Mouse (Mus musculus) urinary bladder, postnatal 14 days (tissue): Measurements from ENCODE around the gene Fastkd5.

Source experiments
- DNase-seq: peaks from one replicate; pipeline ENCODE4 v3.0.0; 2021; ENCODE audit warnings: low spot score

Fastkd5 gene

DNA sequence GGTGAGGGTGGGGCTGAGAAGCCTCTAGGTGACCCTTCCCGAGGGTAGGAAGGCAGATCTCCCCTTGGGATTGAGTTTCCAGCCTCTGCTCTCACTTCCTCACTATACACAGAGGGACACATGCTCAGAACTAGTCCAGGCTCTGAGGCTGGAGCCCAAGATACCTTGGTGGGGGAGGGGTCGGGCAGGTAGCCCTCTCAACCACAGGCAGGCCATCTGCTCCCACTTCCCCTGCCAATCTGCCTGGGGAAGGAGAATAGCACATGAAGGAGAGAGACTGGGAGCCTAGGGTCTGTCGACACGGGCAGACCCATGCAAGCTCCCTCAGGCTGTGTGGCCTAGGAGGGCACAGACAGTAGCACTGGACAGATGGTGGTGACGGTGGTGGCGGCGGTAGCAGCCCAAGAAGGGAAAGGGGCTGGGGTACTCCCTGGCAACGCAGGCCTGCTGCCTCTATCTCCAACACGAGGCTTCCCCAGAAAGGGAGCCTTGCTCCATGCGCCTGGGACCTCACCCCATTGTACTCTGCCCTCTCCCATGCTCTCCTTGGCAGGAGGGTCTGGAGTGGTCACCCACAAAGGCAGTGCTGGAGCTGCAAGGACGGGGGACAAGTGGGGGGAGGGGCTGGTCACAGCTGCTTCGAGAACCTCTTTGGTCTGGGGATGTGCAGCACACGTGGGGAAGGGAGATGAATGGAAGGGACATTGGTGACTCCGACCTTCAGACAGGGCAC, 4.3 kb upstream of the Fastkd5 start:
- no peak for DNase-seq

DNA sequence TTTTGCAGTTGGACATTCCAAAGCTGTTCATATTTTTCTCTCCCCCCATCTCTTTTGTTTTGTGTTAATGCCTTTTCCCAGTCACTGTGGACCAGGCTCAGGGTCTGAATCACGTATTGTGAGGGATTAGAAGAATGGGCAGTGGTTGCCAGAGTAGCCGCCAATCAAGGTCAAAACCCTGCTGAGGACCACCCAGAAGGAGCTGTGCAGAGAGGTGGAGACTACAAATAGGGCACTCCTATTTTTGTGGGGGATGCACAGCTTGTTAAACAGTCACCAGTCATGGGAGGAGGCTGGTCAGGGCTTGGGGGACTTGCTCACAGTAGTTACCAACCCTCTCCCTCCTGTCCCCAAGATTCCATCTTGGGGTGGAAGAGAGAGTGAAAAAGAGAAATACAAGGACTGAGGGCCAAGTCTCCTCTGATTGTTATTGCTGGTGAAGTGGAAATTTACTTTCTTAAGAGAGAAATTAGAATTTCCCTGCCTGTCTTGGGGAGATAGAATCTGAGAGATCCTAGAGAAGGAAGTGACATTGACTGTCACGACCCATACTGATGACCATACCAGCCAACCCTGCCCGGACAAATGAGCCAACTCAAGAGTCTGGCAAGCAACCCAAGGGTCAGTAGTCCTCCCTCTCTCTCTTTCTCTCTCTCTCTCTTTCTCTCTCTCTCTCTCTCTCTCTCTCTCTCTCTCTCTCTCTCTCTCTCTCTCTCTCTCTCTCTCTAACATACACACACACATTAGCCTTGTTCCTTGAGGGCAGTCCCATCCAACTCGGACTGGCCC, 3.3 kb upstream of the Fastkd5 start:
- DNase-seq: no peak

- DNase-seq: no peak
Measured at GRCm38 (mm10) chr2:130632416-130632815, 2.6 kb upstream of the Fastkd5 start.

- no peak for DNase-seq
Measured at GRCm38 (mm10) chr2:130629080-130629838, 568 bp downstream of the Fastkd5 start.

DNA sequence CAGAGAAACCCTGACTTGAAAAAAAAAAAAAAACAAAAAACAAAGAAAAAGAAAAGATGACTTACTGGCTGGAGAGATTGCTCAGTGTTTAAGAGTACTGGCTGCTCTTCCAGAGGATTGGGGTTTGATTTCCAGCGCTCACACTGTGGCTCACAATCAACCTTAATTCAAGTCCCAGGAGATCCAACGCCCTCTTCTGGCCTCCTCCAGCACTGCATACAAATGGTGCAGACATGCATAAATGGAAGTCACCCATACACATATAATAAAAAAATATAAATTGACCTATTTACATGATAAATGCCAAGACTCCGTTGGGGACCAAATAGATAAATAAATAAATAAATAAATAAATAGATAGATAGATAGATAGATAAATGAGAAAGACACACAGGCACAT, 1.4 kb downstream of the Fastkd5 start:
- DNase-seq: no peak

DNA sequence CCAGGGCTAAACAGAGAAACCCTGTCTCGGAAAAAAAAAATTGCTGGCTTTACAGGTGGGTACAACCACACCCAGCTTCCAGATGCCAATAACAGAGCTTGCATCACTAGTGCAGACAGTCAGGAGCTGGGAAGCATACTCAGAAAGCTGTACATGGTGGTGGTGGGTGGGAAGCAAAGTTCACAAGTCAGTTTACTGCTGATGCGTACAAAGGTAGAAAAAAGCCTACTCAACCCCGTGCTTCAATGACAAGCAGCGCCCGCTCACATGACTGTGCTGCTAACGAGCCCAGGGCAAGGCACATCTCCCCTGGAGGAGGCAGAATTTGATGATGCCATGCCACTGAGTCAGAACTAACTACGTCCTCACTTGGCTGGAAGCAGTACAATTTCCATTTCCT, 10.9 kb downstream of the Fastkd5 start:
- DNase-seq: no peak

- DNase-seq: peak; percentile 18
Measured at GRCm38 (mm10) chr2:130613091-130613490, 16.7 kb downstream of the Fastkd5 start.

GRCm38 (mm10) chr2:130602195-130602594, 27.6 kb downstream of the Fastkd5 start:
- DNase-seq: no peak

- no peak for DNase-seq
Measured at GRCm38 (mm10) chr2:130598399-130598798, 31.4 kb downstream of the Fastkd5 start.

- no peak for DNase-seq
Measured at GRCm38 (mm10) chr2:130597601-130598010, 32.2 kb downstream of the Fastkd5 start.

DNA sequence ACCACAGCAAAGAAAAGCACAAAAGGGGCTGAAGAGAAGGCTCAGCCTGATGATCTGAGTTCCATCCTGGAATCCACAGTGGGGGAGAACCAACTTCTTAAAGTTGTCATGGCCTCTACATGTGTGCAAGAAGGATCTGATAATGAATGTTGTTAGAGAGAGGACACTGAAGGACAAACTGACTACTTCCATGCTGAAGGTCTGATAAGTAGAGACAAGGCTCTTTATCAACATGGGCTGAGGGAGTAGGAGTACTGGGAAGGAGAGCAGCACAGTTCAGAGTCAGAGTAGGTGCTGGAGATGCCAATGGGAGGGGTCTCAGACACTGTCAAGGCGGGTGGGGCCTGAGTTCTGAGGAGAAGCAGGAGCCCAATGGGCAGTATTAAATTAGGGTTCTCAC, 34.2 kb downstream of the Fastkd5 start:
- no peak for DNase-seq

DNA sequence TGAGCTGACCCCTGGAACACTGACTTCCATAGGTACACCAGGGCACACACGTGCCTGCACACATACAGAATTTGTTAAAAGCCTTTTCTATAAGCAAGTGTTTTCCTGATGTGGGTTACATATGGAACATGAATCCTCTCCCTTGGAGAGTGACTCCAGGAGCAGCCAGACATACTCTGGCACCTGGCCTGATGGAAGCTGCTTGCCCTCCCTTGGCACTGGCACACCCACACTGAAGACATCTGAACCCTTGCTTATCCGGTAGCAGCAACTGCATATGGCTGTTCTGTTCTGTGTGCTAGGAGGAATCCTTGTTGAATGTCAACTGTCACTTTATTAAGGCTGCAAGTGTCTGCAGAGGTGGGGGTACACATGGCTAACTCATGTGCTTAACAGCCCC, 38.8 kb downstream of the Fastkd5 start:
- DNase-seq: no peak

GRCm38 (mm10) chr2:130589761-130590160, 40.1 kb downstream of the Fastkd5 start:
- DNase-seq: no peak

GRCm38 (mm10) chr2:130589157-130589556, 40.7 kb downstream of the Fastkd5 start:
- no peak for DNase-seq

DNA sequence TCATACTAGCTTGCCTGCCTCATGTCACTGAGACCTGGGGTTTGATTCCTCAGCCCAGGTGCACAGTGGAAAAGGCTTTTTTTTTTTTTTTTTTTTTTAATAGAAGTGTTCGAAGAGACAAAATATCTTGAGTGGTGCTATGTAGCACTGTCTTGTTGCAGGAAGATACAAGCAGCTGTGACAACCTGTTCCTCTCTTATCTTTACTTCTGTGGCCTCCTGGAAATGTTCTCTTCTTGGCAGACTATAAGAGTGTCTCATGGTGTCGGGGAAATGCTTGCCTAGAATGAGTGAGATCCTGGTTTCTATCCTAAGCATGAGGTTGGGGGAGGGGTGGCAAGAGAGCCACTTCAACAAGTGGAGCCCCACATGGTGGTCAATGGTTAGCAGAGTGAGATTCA, 41.5 kb downstream of the Fastkd5 start:
- no peak for DNase-seq

- DNase-seq: no peak
Measured at GRCm38 (mm10) chr2:130586016-130586415, 43.8 kb downstream of the Fastkd5 start.

- no peak for DNase-seq
Measured at GRCm38 (mm10) chr2:130583902-130584560, 45.8 kb downstream of the Fastkd5 start.

DNA sequence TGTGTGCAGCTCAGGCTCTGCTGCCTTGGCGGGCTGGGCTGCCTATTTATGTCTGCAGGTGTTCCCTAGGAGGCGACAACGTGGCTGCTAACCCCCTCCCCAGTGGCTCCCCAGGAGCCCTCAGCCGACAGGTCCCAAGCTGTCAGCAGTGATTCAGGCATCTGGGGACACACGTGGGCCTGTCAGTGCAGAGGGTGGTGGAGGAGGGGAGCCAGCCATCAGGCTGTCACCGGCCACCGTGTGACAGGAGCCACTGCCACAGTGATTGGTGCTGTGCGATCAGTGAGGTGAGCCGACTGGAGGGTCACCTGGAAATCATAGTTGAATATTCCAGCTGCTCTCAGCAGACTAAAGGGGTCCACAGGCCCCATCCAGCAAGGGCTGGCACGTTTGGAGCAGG, 47.3 kb downstream of the Fastkd5 start, which contains the start of gene Avp:
Gene Avp (minus strand): TSS at position 3 of the 400 bp plus-strand sequence.
- DNase-seq: no peak

- no peak for DNase-seq
Measured at GRCm38 (mm10) chr2:130581201-130581600, 48.6 kb downstream of the Fastkd5 start.

- no peak for DNase-seq
Measured at GRCm38 (mm10) chr2:130579791-130580190, 50.0 kb downstream of the Fastkd5 start.

- peak; percentile 70 for DNase-seq
Measured at GRCm38 (mm10) chr2:130578148-130578547, 51.7 kb downstream of the Fastkd5 start.

DNA sequence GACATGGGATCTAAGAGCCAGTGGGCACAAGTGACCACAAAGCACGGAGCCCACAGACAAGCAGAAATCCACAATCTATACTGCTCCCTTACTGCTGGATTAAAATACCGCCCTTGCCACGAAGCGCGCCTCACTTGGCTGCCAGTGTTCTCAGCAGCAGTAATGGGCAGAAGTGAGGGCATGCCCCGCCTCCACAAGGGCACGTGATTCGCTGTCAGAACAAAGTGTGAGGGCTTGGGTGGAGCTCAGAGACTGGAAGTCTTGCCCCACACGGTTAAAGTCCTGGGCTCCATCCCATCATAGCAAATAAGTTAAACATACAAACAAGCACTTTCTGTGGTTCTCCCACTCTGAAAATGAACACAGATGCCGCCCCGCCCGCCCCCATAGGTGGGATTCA, 52.2 kb downstream of the Fastkd5 start:
- peak; percentile 53 for DNase-seq
